Mouse (Mus musculus) olfactory bulb, adult 2 months (tissue): ENCODE data around the gene Tbc1d8b. TPM values are rescaled to one million over a fixed set of nuclear protein-coding genes. Genes with fewer than 3 reads are reported as not detected.

Experiments
- H3K27ac ChIP-seq: fragments of 200-500 bp; 2 replicates; pipeline ENCODE4 v1.5.1; 2012; ENCODE audit warnings: low read depth, low read length; ENCODE audit not compliant: insufficient read depth
- H3K4me1 ChIP-seq: fragments of 200-500 bp; 2 replicates; pipeline ENCODE4 v1.6.1; 2012; ENCODE audit warnings: low read length; ENCODE audit not compliant: control insufficient read depth, insufficient read depth
- H3K4me3 ChIP-seq: fragments of 200-500 bp; 2 replicates; pipeline ENCODE4 v1.5.1; 2012; ENCODE audit warnings: mild to moderate bottlenecking, low read depth, low read length, moderate library complexity; ENCODE audit not compliant: insufficient read depth
- CTCF ChIP-seq: fragments of 200-500 bp; IDR thresholded peaks from 2 replicates; pipeline ENCODE4 v1.5.1; 2012; ENCODE audit warnings: low read depth, mild to moderate bottlenecking, low read length, moderate library complexity; ENCODE audit not compliant: insufficient read depth
- POLR2A ChIP-seq: fragments of 200-500 bp; IDR thresholded peaks from 2 replicates; pipeline ENCODE4 v1.6.1; 2012; ENCODE audit warnings: mild to moderate bottlenecking, low read depth, low read length, moderate library complexity; ENCODE audit not compliant: insufficient read depth
- WGBS: fragments of 180-500 bp; shearing (Covaris S2); methylation state at CpG from one replicate; pipeline ENCODE4 v1.1.7; 2018; 5-methylcytosine and 5-hydroxymethylcytosine counted together
- polyA plus RNA-seq: library from polyadenylated mRNA; stranded (reverse); fragments of >200 nt; gene quantifications from 2 replicates; pipeline ENCODE4 v1.2.4, GENCODE M21; 2012; ENCODE audit warnings: low replicate concordance; ENCODE audit not compliant: missing spikeins, insufficient read depth, insufficient read length

Gene Tbc1d8b
- polyA plus RNA-seq, 1 experiment, result not detected

DNA sequence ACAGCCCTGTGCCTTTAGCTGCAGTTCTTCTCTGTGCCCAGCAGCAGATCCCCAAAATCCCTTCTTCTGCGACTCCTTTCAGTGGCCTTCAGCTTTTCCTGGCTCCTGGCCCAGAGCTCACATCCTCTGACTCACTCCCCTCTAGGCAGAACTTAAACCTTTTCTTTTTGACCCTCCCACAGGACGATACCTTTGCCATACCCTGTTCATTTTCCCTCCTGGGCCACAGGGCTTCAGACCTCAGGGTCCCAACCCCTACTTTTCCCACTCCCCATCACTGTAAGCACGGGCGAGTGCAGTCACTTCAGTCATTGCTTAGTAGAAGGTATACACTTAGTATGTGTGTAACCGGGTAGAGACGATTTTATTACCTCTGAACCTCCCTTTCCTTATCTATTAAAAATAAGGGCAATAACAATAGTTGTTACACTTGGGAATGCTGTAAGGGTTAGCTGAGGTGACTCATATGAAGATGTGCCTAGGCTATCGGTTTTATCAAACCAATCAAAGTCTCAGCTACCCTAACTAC is 90.4 kb downstream of the Tbc1d8b start:
- Histone ChIP-seq H3K27ac (no peak overlapping the region), H3K4me1 (0 out of 2 replicates have a peak, but pooled peaks cover 7% of the 10 kb centered on the region), H3K4me3 (no peak overlapping the region)
- no peak for TF ChIP-seq POLR2A
- no peak for TF ChIP-seq CTCF
- WGBS, result 70% methylated on average over 7 of the region's 7 CpGs

DNA sequence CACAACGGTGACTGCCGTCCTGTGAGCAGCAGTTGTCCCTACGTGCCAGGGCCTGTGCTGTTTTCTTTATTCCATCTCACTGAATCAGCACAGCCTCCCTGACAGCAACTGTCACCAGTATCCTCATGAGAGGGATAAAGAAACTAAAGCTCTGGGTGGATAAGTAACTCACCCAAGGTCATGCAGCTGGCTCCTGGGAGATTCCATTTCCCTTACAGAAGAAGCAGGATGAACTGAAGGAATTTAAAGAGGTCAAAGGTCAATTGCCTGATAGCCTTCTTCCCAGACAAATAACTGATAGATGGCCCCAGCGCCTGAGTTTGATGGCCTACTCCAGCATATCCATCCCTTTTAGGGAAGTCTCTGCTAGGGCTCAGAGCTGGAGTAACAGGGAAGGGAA is 92.6 kb downstream of the Tbc1d8b start:
- 75% methylated on average over 4 of the region's 4 CpGs for WGBS

DNA sequence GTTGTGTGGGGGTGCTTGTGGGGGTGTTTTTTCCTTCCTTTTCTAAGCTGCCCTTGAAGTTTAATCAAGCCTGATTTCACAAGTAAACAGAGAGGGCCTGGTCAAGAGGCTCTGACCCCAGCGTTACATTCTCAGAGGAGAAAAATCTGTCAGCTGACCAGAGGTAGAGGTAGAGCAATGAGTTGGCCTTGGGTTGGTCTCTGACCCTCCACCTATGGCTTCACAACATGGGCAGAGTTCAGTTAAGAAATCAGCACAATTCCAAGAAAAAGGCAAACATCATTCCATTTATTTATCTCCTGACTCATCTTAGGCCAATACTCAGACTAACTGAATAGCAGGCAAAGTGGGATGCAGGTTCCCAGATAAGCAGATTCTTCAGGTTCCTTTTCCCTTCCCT is 94.1 kb downstream of the Tbc1d8b start:
- Histone ChIP-seq H3K27ac (no peak overlapping the region), H3K4me3 (no peak overlapping the region), H3K4me1 (0 out of 2 replicates have a peak, but pooled peaks cover 7% of the 10 kb centered on the region)
- 84% methylated on average over 1 of the region's 1 CpGs for WGBS
- TF ChIP-seq POLR2A (no peak), CTCF (no peak)

More for the DNA sequence above, 92.6 kb downstream of the Tbc1d8b start:
- no peak for TF ChIP-seq POLR2A
- TF ChIP-seq CTCF, result no peak
- 0 out of 2 replicates have a peak, but pooled peaks cover 7% of the 10 kb centered on the region for H3K4me1 ChIP-seq
- H3K4me3 ChIP-seq, result no peak overlapping the region
- no peak overlapping the region for H3K27ac ChIP-seq

DNA sequence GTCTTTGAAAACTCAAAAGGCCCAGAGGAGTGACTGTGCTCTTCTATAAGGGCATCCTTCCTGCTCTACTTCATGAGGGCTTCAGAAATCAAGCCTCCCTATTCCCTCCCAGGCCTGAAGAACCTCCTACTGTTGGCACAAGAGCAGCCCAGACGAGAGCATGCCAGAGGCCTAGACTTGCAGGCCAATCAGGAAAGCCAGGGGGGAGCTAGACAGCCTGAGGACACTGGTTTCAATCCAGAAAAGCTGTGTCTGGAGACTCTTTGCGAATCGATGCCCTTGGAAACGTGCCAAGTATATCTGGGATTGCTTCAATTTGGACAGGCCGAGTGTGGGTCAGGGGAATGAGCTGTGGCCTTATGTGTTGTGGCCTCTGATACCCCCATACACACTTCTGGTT is 94.6 kb downstream of the Tbc1d8b start:
- H3K4me1 ChIP-seq, result 0 out of 2 replicates have a peak, but pooled peaks cover 7% of the 10 kb centered on the region
- no peak overlapping the region for H3K27ac ChIP-seq
- 61% methylated on average over 5 of the region's 5 CpGs for WGBS
- TF ChIP-seq POLR2A (no peak), CTCF (no peak)
- no peak overlapping the region for H3K4me3 ChIP-seq

DNA sequence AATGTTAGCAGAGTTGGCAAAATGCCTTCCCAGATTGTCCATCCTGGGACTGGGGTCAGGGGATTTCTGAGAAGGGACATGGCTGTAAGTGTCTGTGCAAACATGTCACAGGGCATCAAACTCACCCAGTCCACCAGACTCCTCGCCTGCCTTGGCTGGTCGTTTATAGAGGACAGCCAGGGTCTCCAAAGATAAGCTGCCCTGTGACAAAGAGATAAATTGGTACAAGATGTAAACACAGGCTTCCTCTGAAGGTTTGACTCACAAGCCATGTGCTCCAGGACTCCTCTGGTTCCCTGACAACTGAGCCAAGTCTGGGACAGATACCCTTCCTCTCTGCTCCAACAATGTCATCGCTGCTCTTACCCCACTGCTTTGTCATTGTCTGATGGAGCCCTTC is 96.2 kb downstream of the Tbc1d8b start:
- H3K27ac ChIP-seq, result no peak overlapping the region
- H3K4me3 ChIP-seq, result no peak overlapping the region
- WGBS, result 78% methylated on average over 3 of the region's 3 CpGs
- TF ChIP-seq CTCF (no peak), POLR2A (no peak)
- no peaks in the 10 kb centered on the region for H3K4me1 ChIP-seq

DNA sequence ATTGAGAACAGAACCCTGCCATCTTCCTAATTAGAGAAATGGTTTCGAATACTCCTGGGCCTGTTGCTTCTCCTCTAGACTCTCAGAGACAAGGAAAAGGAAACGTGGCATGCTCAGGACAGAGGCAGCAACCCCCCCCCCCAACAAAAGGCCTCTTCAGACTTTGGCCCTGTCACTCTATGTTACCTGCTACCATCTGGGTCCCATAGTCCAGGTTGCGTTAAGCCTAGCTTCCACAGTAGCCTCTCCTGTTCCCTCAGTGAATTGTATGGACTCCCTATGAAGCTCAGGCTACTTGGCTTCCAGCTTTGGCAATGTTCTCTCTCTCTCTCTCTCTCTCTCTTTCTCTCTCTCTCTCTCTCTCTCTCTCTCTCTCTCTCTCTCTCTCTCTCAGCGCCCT is 96.8 kb downstream of the Tbc1d8b start:
- no peak for TF ChIP-seq CTCF
- TF ChIP-seq POLR2A, result no peak
- 88% methylated on average over 4 of the region's 4 CpGs for WGBS
- no peaks in the 10 kb centered on the region for H3K4me1 ChIP-seq
- H3K27ac ChIP-seq, result no peak overlapping the region
- H3K4me3 ChIP-seq, result no peak overlapping the region

DNA sequence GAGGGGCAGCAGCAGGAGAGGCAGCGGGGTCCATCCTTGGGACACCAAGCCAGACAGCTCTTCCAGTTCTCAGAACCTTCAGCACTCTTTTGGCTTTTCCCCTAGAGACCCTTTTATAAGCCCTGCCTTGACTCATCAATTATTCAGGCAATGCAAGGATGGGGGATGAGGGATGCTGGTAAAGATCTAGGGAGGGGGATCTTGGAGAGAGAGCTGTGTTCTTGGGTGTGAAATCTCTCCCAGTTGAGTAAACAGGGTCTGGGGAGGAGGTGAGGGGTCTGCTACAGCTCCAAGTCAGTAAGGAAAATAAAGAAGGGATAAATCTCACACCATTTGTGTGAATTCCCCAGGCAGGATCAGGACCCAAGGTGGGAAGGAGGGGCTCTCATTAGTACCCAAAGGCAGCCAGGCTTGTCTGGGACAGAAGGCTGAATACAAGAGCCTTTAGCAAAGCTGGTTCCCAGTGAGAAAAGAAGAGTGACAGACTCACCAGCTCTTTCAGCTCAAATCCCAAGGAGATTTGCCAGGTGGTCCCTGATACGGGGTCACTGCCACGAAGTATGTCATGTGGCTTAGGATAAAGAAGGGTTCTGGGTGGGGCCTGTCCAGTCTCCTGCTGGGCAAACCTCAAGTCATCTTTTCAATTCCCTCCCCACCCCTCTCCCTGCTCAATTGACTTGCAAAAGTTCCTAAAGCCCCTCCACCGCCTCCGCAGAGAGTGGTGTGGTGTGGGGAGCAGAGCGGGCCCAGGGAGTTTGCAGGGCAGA is 97.7 kb downstream of the Tbc1d8b start, which contains the start of gene Ripply1:
TSS of gene Ripply1 (minus strand) at position 76 of the 767 bp plus-strand sequence.
- TF ChIP-seq CTCF (no peak), POLR2A (no peak)
- H3K27ac ChIP-seq, result no peak within 1 kb of the TSS
- WGBS, result 79% methylated on average over 6 of the region's 6 CpGs
- H3K4me3 ChIP-seq, result no peak within 1 kb of the TSS
- H3K4me1 ChIP-seq, result no peaks in the 10 kb centered on the region

DNA sequence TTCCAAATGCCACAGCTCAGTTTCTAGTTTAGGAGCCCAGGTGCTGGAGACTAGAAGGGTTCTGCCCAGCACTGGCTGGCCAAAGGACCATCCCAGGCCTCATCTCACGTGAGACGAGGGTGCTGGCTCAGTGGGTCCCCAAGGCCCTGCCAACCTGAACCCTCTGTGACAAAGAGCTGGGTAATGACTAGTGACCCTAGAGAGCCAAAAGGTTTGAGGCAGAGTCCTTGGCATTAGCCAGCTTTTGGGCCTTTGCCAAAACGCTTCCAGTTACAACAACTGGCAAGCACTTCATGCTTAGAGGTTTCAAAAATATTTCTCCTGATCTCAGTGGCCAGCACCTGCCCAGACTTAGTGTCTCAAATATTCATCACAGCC is 98.2 kb downstream of the Tbc1d8b start:
- WGBS, result 58% methylated on average over 3 of the region's 3 CpGs
- Histone ChIP-seq H3K4me3 (no peak overlapping the region), H3K27ac (no peak overlapping the region), H3K4me1 (no peaks in the 10 kb centered on the region)
- no peak for TF ChIP-seq CTCF
- TF ChIP-seq POLR2A, result no peak

DNA sequence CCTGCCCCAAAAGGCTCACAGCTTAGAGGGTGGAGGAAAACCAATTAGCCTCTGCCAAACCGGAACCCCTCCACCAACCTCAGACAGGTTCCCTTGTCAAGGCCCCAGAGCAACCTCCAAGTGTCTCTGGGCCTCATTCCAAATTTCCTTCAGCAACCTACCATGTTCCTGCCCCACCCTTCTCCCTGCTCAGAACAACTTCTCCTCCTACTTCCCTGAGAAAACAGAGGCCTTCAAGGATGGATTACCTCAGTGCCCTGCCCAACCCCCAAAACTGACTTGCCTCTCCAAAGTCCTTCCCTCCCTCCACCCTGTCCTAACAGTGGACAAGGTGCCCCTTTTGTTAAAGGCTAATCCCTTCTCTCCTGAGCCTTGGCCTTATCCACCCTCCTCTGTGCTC is 101.0 kb downstream of the Tbc1d8b start:
- no peak overlapping the region for H3K4me3 ChIP-seq
- no peak overlapping the region for H3K27ac ChIP-seq
- WGBS, result 50% methylated on average over 1 of the region's 1 CpGs
- TF ChIP-seq CTCF, result no peak
- no peak for TF ChIP-seq POLR2A
- peaks cover 2% of the 10 kb centered on the region for H3K4me1 ChIP-seq
